Mouse (Mus musculus): ENCODE results near the gene Cog4. TPM values are rescaled to one million over a fixed set of nuclear protein-coding genes. Genes with fewer than 3 reads are reported as not detected.
"Not testable (repeated sequence)": the region's sequence is repeated elsewhere in the genome, so short reads cannot be mapped to it uniquely, and the experiment has no call there.

The Cog4 gene
- polyA plus RNA-seq, 1 experiment from 2014 or later = 76.2 TPM

DNA sequence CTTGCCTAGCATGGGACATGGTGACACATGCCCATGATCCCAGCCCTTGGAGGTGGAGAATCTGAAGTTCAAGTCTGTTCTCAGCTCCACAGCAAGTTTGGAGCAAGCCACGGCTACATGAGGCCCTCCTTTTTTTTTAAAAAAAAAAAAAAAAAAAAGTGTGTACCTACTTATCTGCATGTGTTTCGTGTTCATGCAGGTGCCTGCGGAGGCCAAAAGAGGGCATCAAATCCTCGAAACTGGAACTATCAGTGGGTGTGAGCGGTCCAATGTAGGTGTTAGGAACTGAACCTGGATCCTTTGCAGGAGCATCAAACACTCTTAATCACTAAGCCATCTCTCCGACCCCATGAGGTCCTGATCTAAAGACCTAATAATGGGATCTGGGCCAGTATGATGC is 51.1 kb downstream of the Cog4 start:
- no peaks in the 10 kb centered on the region for H3K9me3 ChIP-seq
- H3K27ac ChIP-seq = no peak overlapping the region
- 94% methylated on average over 6 of the region's 6 CpGs for WGBS
- H3K27me3 ChIP-seq = no peaks in the 10 kb centered on the region
- ATAC-seq = no peak
- H3K4me3 ChIP-seq (replicated peaks) = no peak overlapping the region
- H3K4me1 ChIP-seq (replicated peaks) = peaks cover 5% of the 10 kb centered on the region
- H3K9ac ChIP-seq (replicated peaks) = no peak overlapping the region
- peaks cover 32% of the 10 kb centered on the region for H3K36me3 ChIP-seq
- H3K4me2 ChIP-seq (replicated peaks) = no peak overlapping the region

DNA sequence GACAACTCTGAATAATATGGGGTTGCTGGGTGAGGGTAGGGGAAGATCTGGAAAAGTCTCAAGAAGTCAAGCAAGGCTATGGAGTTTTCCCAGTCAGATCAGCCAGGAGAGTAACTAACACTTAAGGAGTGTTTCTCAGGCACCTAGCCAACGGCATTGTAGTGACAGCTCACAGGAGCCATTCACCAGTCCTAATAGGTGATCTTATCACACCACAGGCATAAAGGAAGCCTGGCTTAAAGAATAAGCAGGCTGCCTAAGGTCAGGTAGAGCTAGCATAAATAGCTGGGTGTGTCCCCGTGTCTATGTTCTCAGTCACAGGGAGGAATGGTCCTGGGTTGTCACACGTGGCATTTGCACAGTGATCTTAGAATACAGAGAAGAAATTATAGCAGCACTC is 54.7 kb downstream of the Cog4 start:
- no peak overlapping the region for H3K4me3 ChIP-seq (replicated peaks)
- H3K36me3 ChIP-seq = peaks cover 12% of the 10 kb centered on the region
- peaks cover 5% of the 10 kb centered on the region for H3K4me1 ChIP-seq (replicated peaks)
- H3K9ac ChIP-seq (replicated peaks) = no peak overlapping the region
- no peak for ATAC-seq
- H3K4me2 ChIP-seq (replicated peaks) = no peak overlapping the region
- H3K9me3 ChIP-seq = no peaks in the 10 kb centered on the region
- no peaks in the 10 kb centered on the region for H3K27me3 ChIP-seq
- H3K27ac ChIP-seq = no peak overlapping the region
- 87% methylated on average over 3 of the region's 3 CpGs for WGBS

DNA sequence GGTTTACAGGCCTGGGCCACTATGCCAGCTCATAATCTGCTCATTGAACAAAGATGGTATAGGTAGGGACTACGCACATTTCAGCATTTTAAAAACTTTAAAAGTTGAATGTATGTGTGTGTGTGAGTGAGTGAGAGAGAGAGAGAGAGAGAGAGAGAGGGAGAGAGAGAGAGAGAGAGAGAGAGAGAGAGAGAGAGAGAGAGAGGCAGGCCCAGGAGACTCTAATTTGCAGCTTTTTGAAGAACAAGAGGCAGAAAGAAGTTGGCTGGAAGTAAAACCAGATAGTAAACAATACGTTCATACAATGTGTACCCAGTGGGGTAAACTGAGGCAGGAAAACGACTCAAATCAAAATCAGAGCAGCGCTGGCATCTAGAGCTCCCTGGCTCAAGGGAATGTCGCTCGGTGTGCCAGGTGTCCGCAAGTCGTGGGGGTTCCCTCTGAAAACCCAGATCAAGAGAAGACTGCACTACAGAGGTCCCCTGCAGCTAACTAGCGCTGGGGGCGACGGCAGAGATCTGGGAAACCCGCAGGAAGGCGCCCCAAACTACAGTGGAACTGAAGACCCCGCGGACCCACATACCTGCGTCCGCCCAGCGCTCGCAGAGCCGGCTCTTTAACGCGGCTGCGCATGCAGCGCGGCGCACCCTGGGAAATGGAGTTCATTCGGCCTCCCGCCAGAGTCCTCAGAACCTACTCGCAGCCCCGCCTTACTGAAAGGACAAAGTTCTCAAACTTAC is 55.6 kb downstream of the Cog4 start, which contains the start of gene Fuk:
Gene Fuk, minus strand, starts transcription at position 650 of the 740 bp plus-strand sequence.
- H3K27ac ChIP-seq = no peak within 1 kb of the TSS
- no peaks in the 10 kb centered on the region for H3K9me3 ChIP-seq
- H3K4me1 ChIP-seq (replicated peaks) = peaks cover 5% of the 10 kb centered on the region
- H3K36me3 ChIP-seq = peaks cover 12% of the 10 kb centered on the region
- 4% methylated on average over 30 of the region's 30 CpGs for WGBS
- H3K4me2 ChIP-seq (replicated peaks) = peak within 1 kb of the TSS; percentile 65
- peak within 1 kb of the TSS; percentile 75 for H3K4me3 ChIP-seq (replicated peaks)
- peak; percentile 97 for ATAC-seq
- no peaks in the 10 kb centered on the region for H3K27me3 ChIP-seq
- peak within 1 kb of the TSS; percentile 75 for H3K9ac ChIP-seq (replicated peaks)

DNA sequence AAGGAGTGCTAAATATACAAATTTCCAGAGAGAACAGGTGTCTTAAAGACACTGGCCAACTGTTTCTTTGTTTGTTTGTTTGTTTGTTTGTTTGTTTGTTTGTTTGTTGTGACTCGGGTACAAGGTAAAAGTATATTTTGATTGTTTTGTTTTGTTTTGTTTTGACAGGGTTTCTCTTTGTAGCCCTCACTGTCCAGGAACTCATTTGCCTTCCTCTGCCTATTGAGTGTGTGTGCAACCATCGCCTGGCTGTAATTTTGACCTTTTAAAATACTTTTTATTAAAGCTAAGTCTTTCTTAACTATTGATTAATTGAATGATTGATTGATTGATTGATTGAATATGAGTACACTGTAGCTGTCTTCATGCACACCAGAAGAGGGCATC is 56.2 kb downstream of the Cog4 start:
- ATAC-seq = peak; percentile 35; the same call in 1 of the 2 replicates

DNA sequence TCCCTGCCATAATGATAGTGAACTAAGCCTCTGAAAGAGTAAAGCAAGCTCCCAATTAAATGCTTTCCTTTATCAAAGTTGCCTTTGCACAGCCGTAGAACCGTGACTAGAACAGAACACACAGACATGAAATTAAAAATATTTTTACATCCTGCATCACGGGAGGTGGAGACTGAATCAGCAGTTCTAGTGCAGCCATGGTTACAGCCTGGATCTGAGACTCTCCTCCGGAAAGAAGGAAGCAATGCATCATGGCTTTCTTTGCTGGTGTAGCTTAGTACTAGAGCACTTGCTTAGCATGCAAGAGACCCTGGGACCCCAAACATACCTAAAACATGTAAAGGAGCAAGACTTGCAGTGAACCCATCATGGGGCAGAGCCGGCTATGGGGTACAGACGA is 59.0 kb downstream of the Cog4 start:
- Histone ChIP-seq H3K27me3 (no peaks in the 10 kb centered on the region), H3K4me3 (replicated peaks) (no peak overlapping the region)
- WGBS = 89% methylated on average over 6 of the region's 6 CpGs

More for the DNA sequence above, 56.2 kb downstream of the Cog4 start:
- no peaks in the 10 kb centered on the region for H3K9me3 ChIP-seq
- WGBS = 65% methylated on average over 2 of the region's 2 CpGs
- H3K4me1 ChIP-seq (replicated peaks) = peaks cover 5% of the 10 kb centered on the region
- no peaks in the 10 kb centered on the region for H3K27me3 ChIP-seq
- peaks cover 12% of the 10 kb centered on the region for H3K36me3 ChIP-seq
- H3K4me3 ChIP-seq (replicated peaks) = peak overlapping the region; percentile 75
- H3K4me2 ChIP-seq (replicated peaks) = peak overlapping the region; percentile 65; the same call in 1 of the 2 replicates
- no peak overlapping the region for H3K27ac ChIP-seq
- H3K9ac ChIP-seq (replicated peaks) = no peak overlapping the region

DNA sequence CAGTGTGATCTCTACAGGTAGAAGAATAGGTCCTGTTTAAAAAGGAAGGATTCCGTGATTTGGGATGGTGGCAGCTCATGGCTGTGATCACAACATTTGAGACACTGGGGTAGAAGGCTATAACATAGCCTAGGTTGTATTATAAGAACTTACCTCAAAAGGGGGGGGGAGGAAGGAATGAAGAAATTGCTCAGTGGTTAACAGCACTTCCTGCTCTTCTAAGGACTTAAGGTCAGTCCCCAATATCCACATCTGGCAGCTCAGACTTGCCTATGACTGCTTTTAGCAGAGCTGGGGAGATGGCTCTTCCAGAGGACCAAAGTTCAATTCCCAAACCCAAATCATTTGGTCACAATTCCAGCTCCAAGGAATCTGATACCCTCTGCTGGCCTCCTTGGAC is 60.3 kb downstream of the Cog4 start:
- no peak for ATAC-seq
- peaks cover 2% of the 10 kb centered on the region for H3K4me1 ChIP-seq (replicated peaks)
- no peak overlapping the region for H3K4me2 ChIP-seq (replicated peaks)
- H3K36me3 ChIP-seq = no peaks in the 10 kb centered on the region
- H3K27ac ChIP-seq = no peak overlapping the region
- no peaks in the 10 kb centered on the region for H3K9me3 ChIP-seq
- H3K27me3 ChIP-seq = no peaks in the 10 kb centered on the region
- no peak overlapping the region for H3K4me3 ChIP-seq (replicated peaks)
- WGBS = 91% methylated on average over 1 of the region's 1 CpGs
- no peak overlapping the region for H3K9ac ChIP-seq (replicated peaks)

More for the DNA sequence above, 59.0 kb downstream of the Cog4 start:
- H3K27ac ChIP-seq = no peak overlapping the region
- no peaks in the 10 kb centered on the region for H3K9me3 ChIP-seq
- no peaks in the 10 kb centered on the region for H3K36me3 ChIP-seq
- H3K4me2 ChIP-seq (replicated peaks) = no peak overlapping the region
- ATAC-seq = no peak
- peaks cover 5% of the 10 kb centered on the region for H3K4me1 ChIP-seq (replicated peaks)
- H3K9ac ChIP-seq (replicated peaks) = no peak overlapping the region

DNA sequence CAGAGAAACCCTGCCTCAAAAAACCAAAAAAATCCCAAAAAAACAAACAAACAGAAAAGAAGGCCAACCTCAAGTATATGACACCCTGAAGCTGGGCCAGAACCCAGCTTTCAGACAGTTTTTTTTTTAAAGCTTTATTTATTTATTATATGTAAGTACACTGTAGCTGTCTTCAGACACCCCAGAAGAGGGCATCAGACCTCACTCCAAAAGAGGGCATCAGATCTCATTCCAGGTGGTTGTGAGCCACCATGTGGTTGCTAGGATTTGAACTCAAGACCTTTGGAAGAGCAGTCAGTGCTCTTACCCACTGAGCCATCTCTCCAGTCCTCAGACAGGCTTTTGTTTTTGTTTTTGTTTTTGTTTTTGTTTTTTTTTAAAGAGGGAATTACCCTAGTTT is 63.5 kb downstream of the Cog4 start:
- not testable (repeated sequence) for H3K4me3 ChIP-seq (replicated peaks); H3K36me3 ChIP-seq; H3K4me2 ChIP-seq (replicated peaks); H3K27ac ChIP-seq; ATAC-seq; H3K4me1 ChIP-seq (replicated peaks); H3K9ac ChIP-seq (replicated peaks); H3K27me3 ChIP-seq; H3K9me3 ChIP-seq

DNA sequence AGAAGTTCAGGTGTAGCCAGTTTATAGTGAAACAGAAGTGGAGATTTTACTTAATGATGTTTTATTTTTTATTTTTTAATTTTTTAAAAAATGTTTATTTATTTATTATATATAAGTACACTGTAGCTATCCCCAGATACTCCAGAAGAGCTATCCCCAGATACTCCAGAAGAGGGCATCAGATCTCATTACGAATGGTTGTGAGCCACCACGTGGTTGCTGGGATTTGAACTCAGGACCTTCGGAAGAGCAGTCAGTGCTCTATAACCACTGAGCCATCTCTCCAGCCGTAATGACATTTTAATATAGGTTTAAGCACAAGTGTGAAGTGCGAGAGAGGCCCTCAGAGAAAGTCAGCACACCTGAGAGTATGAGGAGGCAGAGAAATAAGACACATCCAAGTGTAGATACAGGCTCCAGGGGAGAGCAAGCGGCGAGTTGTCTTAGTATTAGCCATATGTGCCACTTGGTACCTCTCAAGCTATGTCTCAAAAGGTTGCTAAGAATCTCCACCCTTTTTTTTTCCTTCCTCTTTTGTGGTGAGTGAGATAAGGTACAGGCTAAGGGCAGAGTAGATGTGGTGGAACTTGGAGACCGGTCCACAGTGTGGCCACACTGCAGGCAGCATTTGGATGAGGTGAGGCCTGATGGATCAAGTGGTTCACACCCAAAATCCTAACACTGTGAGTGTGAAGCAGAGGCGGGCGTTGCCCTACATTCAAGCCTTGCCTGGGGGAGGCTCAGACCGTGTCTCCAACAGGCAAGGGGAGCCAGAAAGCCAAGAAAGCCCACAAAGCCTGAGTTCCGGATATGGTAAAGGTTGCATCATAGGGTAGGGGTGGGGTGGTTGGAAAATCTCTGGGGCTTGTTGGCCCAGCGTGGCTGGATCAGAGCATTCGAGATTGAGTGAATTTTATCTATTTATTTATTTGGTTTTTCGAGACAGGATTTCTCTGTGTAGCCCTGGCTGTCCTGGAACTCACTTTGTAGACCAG is 65.5 kb downstream of the Cog4 start:
- H3K27me3 ChIP-seq = no peaks in the 10 kb centered on the region
- no peak for ATAC-seq
- H3K9ac ChIP-seq (replicated peaks) = no peak overlapping the region
- H3K9me3 ChIP-seq = no peaks in the 10 kb centered on the region
- WGBS = 87% methylated on average over 15 of the region's 15 CpGs
- H3K4me1 ChIP-seq (replicated peaks) = no peaks in the 10 kb centered on the region
- no peak overlapping the region for H3K4me2 ChIP-seq (replicated peaks)
- no peak overlapping the region for H3K4me3 ChIP-seq (replicated peaks)
- no peak overlapping the region for H3K27ac ChIP-seq
- no peaks in the 10 kb centered on the region for H3K36me3 ChIP-seq

DNA sequence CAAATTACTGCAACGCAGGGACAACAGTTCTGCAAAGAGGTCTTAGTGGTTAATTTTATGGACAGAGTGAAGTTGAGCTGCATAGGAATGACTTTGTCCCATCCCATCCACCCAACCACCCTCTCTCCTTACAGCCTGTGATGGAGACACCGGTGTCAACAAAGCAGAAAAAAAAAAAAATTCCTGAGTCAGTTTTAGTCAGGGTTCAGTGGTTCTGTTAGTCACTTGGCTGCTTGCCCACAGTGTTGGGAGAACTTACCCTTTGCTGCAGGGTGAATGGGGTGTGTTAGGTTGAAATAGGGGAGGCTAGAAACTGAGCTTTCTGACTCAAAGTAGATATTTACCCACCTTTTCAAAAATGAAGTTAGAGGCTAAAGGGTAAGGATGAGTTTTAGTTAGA is 71.0 kb downstream of the Cog4 start:
- Histone ChIP-seq H3K4me1 (replicated peaks) (peaks cover 25% of the 10 kb centered on the region), H3K9me3 (no peaks in the 10 kb centered on the region), H3K27me3 (no peaks in the 10 kb centered on the region), H3K4me3 (replicated peaks) (no peak overlapping the region), H3K27ac (no peak overlapping the region), H3K4me2 (replicated peaks) (no peak overlapping the region), H3K36me3 (no peaks in the 10 kb centered on the region), H3K9ac (replicated peaks) (no peak overlapping the region)
- ATAC-seq = no peak
- WGBS = 65% methylated on average over 2 of the region's 2 CpGs

DNA sequence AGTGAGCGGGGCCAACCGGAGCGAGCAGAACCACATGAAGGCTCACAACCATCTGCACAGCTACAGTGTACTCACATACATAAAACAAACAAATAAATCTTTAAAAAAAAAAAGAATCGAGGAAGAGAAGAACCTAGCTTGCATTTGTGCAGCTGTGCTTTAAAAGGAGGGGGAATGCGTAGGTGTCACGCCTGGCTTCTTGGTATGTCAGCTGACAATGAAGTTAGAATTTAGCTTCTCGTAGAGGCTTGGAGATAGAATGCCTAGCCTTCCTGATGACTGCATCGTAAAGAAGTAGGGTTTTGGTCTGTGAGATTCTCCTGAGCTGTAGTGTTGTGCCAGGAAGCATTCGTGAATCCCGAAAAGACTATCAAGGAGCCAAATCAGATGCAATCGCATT is 71.6 kb downstream of the Cog4 start:
- WGBS = 82% methylated on average over 11 of the region's 11 CpGs

DNA sequence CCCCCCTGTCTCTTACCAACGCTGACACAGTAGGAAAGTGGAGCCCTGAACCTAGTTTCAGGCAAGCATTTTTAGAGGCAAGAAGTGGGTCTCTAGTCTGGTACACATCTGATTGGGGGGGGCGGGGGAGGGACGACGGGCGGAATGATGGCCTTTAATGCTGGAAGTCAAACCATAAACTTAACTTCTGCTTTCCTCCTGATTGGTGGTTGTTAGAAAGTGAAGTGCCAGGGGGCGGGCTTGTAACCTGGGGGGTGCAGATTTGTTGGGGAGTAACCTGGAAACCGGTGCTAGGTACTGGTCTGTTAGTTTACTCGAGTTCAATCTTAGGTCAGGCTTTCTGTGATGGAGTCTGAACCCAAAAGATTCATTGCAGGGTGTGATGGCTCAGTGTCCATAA is 72.1 kb downstream of the Cog4 start:
- Histone ChIP-seq H3K9ac (replicated peaks) (no peak overlapping the region), H3K4me2 (replicated peaks) (no peak overlapping the region), H3K9me3 (no peaks in the 10 kb centered on the region), H3K27me3 (no peaks in the 10 kb centered on the region), H3K4me1 (replicated peaks) (peaks cover 25% of the 10 kb centered on the region), H3K27ac (no peak overlapping the region), H3K4me3 (replicated peaks) (no peak overlapping the region), H3K36me3 (no peaks in the 10 kb centered on the region)
- no peak for ATAC-seq
- WGBS = 79% methylated on average over 8 of the region's 8 CpGs

More for the DNA sequence above, 71.6 kb downstream of the Cog4 start:
- Histone ChIP-seq H3K36me3 (no peaks in the 10 kb centered on the region), H3K4me3 (replicated peaks) (no peak overlapping the region), H3K27ac (no peak overlapping the region), H3K27me3 (no peaks in the 10 kb centered on the region), H3K9ac (replicated peaks) (no peak overlapping the region), H3K4me2 (replicated peaks) (no peak overlapping the region), H3K4me1 (replicated peaks) (peaks cover 25% of the 10 kb centered on the region), H3K9me3 (no peaks in the 10 kb centered on the region)
- no peak for ATAC-seq

Measured in midbrain, embryonic 13.5 days (tissue).